Mouse (Mus musculus) frontal cortex, adult (tissue): ENCODE data around the gene Cd160.
A peak's percentile ranks its signal among the peaks of the same experiment; 100 is the strongest.

ENCODE experiments used
- ATAC-seq: cut with Nextera tagmentation; 2 replicates; pipeline ENCODE4 v1.9.2; 2017; ENCODE audit warnings: mild to moderate bottlenecking, moderate library complexity, mixed read lengths; ENCODE audit not compliant: low TSS enrichment

The Cd160 gene

DNA sequence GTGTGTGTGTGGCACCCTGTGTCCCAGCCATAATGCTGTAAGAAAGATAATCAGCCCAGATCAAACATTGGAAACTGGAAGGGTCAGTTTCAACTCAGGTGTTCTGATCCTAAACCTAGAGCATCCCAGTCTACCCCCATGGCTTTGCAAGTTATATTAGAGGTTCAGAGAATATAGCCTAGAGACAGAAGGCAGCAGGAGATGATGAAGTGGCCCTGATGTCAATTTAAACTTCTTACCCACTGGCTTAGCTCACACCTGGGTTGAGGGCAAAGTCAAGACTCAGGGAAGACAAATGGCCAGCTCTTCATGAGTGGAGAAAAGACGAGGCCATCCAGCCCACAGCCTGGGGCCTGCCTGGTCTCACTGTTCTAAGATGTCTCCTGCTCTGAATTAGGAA, at the start of gene Cd160, which contains the start of gene Pdzk1:
Gene Cd160, minus strand, starts transcription at position 368 of the 400 bp plus-strand sequence.
Gene Pdzk1, plus strand, starts transcription at position 301 of the 400 bp plus-strand sequence.
- ATAC-seq = no peak

DNA sequence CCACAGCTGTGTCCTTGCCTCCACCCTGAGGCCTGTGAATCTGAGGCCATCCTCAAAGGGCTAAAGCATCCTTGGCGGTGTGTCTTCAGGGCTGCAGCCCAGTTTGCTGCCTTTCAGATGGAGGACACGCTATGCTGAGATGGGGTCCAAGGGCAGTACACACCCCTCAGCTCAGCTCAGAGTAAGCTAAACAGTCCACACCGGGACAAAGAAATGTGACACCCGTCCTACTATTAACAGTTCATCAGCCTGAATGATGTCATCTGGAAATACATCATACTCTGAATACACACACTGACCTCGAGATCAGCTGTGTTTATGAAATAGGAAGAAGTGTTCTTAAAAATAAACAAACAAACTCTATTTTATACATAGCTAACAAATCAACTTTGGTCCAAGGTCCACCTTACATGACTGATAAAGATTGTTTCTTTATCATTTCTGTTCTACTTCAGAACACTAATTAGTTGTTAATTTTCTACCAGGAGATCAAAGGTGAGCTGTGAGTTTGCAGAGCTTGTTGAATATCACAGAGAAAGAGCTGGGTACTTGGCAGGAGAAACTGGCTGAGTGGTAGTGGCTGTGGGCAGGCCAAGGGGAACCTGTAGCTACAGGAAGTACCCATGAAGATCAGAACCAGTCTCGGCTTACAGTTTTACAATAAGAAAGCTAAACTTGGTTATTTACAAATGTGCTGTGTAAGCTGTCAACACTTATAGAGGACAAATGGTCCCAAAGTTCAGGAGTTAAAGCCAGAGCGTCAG, 45.8 kb upstream of the Cd160 start:
- no peak for ATAC-seq

DNA sequence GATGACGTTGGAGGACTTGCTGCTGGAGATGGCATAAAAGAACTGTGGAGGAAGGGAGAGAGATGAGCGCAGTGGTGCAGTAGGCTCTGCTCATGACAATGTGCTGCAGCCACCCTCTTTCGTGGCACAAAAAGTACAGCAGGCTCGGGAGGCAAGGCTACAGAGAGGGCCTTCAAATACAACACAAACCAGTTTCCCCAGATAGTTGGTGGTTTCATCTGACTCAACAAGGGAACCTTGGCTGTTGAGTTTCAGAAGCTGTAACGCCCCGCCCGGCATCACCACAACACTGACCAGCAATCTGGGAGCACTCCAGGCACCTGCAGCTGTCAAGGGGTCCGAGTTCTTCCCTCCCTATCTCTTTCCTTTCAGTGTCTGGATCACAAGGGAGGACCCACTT, 43.4 kb upstream of the Cd160 start:
- ATAC-seq = no peak

GRCm38 (mm10) chr3:96871070-96871469, 41.9 kb upstream of the Cd160 start:
- peak; percentile 85 for ATAC-seq

DNA sequence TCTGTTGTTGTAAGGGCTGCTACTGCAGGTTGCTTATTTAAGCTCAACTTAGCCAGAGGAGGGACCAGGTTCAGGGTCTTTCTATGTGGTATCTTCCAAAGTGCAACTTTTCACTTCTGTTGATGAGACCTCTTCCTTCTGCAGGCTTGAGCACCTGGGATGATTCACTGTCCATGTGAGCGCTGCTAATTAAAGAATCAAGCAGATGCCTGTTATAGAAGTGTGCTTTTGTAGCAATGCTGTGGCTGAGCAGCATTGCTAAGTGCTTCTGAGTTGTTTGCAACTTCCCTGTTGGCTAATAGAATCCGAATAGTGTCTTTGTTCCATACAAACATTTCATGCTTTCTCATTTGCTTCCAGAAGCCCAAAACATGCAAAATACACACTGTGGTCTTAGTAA, 41.1 kb upstream of the Cd160 start:
- peak; percentile 77 for ATAC-seq

DNA sequence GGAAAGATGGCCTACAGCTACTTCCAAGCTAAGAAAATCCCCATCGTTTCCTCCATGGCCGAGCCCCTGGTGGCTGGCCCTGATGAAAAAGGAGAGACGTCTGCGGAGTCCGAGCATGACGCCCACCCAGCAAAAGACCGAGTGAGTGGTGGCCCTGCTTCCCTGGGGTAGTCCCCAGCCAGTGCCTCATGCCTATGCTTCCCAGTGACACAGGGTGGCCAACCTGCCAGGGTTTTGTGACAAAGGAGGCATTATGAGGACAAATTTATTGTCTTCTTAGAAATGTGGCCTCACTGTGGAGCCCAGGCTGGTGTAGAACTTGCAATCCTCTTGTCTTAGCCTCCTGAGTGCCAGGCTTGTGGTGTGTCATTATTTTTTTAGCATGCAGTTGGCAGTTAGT, 39.9 kb upstream of the Cd160 start:
- ATAC-seq = no peak

DNA sequence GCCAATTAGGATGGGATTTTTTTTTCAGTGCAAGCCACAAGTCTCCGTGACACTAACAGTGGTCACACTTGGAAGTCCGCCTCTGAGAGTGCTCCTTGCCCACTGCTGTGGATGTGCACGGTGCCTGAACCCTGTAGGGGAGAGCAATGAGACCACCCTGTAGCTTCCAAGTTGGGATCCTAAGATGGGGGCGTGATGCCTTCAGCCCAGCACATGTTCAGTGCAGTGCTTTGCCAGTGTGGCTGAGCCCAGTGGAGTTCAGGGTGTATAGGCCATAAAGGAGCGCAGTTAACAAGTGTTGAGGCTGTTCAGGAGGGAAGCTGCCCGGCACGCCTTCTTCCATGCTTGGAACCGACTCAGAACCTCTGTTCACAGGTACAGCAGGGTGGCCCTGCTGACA, 39.4 kb upstream of the Cd160 start:
- no peak for ATAC-seq

GRCm38 (mm10) chr3:96867863-96868262, 38.7 kb upstream of the Cd160 start:
- no peak for ATAC-seq

DNA sequence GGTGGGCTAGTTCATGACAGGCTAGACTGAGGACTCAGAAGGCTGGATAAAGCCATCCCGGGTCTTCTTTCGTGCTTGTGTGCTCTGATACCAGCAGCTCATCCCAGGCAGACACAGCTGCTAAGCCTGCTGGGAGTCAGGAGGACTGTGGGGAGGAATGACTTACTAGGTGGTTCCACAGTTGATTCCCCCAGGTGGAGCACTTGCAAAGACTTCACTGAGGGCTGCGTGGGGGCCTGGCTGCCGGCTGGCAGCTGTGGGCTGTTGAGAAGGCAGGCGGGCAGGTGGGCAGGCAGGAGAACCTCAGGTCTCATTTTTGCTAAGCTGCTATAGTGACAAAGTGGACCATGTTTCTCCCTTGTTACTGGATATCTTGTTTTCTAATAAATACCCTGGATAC, 31.3 kb upstream of the Cd160 start:
- ATAC-seq = peak; percentile 62

GRCm38 (mm10) chr3:96855833-96856232, 26.7 kb upstream of the Cd160 start:
- no peak for ATAC-seq

GRCm38 (mm10) chr3:96854376-96854775, 25.2 kb upstream of the Cd160 start:
- no peak for ATAC-seq

DNA sequence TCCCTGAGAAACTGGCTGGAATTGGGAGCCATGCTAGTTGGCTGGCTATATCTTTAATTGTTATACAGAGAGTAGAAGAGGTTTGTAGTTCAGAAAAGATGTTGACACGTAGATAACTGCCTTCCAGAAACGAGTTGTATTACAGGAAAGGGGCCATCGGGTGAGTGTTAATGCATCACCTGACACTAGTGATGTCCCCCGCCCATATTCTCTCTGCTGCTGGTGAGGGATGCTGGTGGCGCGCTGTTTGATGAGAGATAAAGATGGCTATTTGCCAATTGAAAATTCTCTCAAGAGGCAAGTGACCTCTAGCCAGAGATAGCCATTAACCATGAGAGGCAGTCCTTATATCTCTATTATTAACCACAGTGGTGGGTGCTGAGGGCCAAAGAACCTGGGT, 23.4 kb upstream of the Cd160 start:
- ATAC-seq = no peak

- ATAC-seq = peak; percentile 70
Measured at GRCm38 (mm10) chr3:96849168-96849727, 20.1 kb upstream of the Cd160 start.

- ATAC-seq = peak; percentile 94
Measured at GRCm38 (mm10) chr3:96848470-96848869, 19.3 kb upstream of the Cd160 start.

DNA sequence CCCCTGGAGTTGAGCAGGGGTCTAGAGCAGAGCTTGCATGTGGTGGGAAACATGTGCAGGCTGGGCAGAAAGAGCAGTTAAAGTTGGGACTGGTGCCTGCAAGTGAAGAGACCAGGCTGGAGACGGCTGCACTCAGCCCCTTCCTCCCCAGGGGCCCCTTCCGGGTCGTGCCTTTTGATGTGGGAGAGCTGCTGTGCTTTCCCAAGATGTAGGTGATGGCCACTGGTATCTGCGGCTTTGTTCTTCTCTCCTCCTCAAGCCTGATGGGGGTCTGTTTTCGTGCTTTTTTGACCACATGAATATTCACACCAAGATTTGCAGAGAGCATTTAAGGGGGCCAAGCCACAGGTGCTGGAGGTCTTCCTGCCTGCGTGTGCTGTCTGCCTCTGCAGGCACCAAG, 18.5 kb upstream of the Cd160 start:
- ATAC-seq = no peak

DNA sequence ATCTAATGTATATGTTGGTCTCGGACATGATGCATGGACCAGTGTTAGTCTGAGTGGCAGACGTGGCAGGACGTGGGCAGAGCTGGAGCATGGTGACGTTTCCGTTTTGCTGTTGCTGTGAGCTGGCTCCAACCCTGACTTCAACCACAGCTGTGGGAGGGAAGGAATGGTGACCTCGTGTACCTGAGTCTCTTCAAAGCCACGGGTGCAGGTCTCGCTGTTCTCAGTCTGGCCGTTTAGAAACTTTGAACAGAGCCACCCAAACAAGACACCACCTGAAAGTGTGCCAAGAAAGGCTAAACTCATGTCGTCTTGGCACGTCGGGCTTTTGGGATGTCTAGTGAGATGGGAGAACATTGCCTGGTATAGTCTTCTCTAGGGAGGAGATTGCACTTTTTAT, 17.8 kb upstream of the Cd160 start:
- no peak for ATAC-seq

DNA sequence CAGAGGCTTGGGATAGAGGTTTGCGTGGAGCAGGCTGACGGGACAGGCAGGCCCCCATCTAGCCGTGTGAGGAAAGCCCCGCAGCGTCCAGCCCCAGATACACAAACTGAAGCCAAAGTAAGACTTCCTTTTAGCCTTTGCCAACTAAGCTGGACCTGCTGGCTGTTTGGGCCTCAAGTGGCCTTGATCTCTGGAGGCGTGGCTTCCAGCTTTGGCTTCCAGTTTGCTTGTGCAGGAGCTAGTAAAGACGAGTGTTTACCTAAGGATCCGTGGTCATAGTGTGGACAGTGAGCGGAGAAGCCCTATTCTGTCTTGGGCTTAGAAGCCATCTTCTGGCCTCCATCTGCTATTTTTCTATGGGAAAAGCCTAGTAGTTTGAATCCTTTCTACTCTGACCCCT, 16.7 kb upstream of the Cd160 start:
- no peak for ATAC-seq

- no peak for ATAC-seq
Measured at GRCm38 (mm10) chr3:96845191-96845590, 16.0 kb upstream of the Cd160 start.

- ATAC-seq = no peak
Measured at GRCm38 (mm10) chr3:96838996-96839645, 10.0 kb upstream of the Cd160 start.

GRCm38 (mm10) chr3:96836414-96836813, 7.3 kb upstream of the Cd160 start:
- ATAC-seq = no peak

GRCm38 (mm10) chr3:96834587-96835348, 5.6 kb upstream of the Cd160 start:
- ATAC-seq = no peak

DNA sequence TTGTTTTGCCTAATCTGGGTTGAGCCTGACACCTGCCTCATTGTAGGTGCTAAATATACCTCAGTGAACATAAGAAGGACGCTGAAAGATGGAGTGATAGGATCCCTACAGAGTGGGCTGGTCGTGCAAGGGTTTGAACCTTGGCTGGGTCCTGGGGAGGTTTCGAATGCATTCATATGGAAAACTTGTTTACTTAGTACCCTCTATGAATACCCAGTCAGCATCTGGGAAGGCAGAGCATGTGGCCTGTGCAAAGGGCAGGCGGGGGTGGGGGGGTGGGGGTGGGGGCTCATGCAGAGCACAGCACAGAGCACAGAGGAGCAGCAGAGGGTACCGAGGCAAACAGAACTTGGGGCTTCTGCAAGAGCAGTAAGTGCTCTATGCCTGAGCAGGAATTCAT, 3.8 kb upstream of the Cd160 start:
- no peak for ATAC-seq
